Mouse (Mus musculus) frontal cortex, postnatal 10 days (tissue): ENCODE data around the gene Pcsk4.
"Not testable (repeated sequence)": the region's sequence is repeated elsewhere in the genome, so short reads cannot be mapped to it uniquely, and the experiment has no call there.

Experiments
- DNase-seq, 2 experiments: peaks; one replicate each; pipeline ENCODE4 v3.0.0; 2022; ENCODE audit warnings: low spot score in 2 of 2, mixed read lengths in 1 of 2

The Pcsk4 gene

DNA sequence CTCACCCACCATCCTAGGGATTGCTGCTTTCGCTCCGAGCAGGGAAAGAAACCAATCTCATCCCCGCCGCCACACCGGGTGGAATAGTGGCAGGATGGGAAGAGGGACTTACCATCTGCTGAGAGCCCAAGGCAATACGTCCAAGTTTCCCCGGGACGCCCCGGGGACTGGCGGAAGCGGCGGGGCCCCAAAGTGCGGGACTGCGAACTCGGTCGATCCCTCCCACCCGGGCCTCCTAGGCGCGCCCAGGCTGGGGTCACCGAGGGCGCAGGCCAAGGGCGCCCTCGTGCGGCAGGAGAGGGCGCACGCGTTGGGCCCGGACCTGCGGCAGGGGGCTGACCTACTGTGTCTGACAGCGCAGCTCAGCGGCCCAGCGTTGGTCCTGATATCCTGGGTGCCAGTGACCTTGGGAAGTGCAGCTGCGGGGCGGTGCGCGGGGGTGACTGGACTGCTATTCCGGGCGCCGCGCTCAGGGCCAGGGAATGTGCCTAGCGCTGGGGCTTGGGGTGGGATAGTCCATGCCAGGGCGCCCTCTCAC lies 19.0 kb upstream of the Pcsk4 start, which contains the start of gene Adamtsl5:
TSS of gene Adamtsl5 (minus strand) at position 169 of the 538 bp plus-strand sequence.
- DNase-seq, result no peak

DNA sequence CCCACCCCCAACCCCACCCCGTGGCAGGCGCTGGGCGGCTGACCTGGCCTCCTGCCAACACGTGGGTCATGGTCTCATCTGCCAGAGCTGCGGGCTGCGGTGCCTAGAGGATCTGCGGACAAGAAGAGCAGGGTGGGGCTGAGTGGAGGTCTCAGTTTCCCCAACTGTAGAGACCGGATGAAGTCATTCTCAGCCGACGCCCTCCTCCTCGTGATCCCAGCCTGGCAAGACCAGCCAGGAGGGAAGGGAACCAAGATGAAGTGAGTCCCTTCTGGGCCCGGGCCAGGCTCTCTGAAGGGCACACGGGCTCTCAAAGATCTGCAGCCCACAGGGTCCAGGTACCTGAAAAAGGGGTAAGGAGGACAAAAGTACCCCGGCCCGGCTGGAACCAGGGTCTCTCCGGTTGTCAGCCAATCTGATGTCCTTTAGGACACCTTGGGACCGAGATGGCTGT lies 18.2 kb upstream of the Pcsk4 start:
- no peak for DNase-seq

DNA sequence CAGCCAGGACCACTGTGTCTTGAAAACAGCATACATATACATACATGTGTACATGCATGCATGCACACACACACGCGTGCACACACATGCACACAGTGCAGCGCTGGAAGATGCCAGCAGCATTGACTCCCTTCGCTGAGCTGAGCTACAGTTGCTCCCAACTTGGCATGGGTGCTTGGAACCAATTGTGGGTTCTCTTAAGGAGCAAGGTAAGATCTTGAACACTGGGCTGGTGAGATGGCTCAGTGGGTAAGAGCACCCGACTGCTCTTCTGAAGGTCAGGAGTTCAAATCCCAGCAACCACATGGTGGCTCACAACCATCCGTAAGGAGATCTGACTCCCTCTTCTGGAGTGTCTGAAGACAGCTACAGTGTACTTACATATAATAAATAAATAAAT lies 16.6 kb upstream of the Pcsk4 start:
- DNase-seq, result not testable (repeated sequence)

DNA sequence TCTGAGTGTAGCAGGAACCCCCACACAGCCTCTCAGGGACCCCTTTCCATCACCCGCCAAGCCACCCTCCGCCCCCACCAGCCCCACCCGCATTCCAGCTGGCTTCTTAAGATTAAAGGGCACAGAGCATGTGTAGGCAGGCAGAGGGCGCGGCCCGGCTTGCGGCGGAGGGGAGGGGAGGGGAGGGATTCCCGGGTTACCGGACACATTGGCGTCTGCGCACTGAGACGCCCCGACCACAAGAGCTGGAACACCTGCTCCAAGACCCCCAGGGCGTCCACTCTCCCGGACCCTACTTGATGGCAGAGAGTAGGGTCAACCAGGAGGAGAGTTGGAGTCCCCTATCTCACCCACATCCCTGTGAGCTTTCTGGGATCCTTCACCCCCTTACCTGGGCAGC lies 15.8 kb upstream of the Pcsk4 start:
- DNase-seq, result no peak

DNA sequence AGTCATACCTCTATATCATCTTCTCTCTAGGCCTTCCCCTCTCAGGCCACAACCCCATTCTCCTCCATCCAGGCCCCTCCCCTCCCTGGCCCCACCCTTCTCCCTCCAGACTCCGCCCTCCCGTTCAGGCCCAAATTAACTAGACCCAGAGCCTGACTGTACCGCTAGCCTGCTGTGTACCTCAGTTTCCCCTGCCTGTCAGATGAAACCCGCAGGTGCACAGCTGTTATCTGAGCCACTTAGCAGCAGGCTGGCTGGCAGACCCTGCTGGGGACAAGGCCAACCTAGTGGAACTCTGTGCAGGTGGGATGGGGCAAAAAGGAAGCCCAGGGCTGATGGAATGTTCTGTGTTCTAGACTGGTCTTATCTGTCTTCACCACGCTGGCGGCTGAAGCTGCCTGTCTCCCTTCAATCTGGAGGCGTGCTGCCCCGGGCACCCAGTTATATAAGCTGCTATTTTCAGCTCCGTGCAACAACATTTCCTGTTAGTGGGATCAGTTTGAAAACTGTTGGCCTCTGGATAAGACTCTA lies 14.9 kb upstream of the Pcsk4 start:
- no peak for DNase-seq

DNA sequence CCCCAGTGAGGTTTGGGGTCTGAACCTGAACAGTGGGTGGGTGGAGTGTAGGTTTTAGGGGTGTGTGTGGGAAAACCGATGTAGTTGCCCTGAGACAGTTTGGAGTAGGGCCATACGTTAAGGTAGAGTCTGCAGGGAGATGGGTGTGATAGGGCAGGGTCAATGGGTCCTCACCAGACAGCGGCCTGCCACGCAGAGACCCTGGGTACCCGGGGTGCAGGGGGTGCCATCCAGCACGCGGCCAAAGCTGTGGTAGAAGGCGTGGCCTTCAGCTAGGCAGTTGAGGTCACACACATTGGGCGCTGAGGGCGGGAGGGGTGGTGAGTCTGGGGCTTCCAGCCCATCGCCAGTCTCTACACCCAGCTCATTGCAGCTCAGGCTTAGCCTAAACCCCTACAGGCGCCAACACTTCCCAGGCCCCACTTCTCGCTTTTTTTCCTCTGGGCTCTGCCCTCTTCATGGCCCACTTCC lies 14.2 kb upstream of the Pcsk4 start:
- DNase-seq, result no peak

DNA sequence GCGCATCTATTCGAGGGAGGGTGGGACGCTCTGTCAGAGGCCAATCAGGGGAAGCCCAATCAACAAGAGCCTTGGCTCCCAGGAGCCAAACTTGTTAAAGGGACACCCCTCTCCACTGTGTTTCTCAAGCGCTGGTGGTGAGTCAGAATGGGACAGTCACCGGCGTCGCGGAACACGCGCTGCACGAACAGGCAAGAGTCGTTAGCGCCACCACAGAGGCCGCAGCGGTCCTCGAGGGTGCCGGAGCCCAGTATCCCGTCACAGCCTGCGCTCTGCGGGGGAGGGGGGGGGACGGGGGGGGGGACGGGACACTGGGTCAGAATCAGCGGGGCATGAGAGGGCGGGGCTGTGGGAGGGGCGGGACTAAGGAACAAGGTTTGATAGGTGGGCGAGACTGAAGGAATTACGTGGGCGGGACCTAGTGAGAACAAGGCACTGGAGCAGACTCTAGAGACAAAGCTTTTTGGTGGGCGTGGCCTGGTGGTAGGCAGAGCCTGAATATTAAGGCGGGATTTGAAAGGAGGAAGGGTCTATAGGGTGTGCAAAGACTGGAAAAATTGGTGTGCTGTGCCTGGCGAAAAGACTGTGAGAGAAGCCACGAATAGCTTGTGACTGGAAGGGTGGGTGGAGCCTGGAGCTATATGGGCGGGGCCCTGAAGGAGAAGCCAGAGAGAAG lies 13.6 kb upstream of the Pcsk4 start:
- DNase-seq, result no peak

DNA sequence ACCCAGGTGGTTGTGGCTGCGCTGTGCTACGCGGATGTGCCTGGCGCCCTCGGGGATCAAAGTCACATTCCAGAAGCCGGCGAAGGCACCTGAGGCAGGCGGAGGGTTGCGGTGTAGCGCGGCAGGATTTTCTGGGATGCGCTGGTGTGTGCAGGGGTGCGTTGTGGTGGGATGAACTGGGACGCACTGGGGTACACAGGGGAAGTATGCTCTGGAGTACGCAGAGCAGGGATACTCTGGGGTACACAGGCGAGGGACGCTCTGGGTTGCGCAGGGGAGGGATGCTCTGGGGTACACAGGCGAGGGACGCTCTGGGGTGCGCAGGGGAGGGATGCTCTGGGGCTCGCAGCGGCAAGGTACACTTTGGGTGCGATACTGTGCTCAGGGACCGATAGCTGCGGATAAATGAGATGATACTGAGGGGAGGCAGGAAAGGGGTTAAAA lies 13.0 kb upstream of the Pcsk4 start:
- DNase-seq, result no peak

DNA sequence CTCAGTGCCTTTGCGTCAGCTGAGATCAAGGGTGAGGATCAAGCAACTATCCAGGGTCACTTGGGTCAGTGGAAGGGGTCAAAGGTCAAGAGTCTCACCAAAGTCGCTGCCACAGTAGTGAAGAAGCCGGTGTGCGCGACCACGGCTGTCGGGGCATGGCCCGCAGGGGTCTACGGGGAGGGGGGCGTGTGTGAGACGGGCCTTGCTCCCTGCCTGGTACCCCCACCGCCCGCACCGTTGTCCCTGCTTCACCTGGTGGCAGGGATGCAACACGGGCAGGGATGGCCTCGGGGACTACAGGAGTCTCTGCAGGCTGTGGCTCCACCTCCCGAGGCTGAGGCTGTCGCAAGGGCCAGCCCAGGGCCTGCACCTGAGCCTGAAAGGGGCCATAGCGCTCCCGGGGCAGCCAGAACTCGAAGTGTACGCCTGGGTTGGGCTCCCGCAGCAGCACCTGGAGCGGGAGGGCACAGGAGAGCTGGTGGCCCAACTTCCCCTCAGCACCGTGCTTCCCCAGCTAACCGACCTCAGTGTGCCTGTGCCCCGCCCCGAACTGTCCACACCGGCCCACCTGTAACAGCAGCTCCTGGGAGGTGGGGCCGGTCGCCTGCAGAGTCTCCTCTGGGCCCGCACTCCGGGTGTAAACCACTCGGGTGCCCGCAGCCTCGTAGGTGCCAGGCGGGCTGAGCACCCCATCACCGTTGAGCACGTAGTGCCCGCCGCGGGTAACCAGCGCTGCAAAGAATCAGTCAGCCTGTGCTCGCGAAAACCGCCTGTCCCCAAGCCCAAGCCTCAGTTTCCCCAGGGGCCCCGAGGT lies 12.4 kb upstream of the Pcsk4 start:
- no peak for DNase-seq

DNA sequence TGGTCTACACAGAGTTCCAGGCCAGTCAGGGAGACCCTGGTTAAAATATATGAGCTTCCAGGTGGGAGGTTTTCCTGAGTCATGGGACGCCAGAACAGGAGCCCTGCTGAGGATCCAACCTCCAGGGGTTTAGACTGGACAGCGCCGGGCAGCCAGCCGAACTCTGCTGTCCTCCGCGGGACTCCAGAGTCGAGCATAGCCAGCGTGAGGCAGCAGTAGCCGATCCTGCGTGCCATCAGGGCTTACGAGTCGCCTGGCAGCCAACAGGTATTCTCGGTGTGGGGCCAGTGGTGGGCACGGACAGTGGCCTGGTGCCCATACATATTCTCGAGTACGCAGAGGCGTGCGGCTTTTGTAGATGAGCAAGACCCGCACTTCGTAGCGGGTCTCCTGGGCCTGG lies 11.7 kb upstream of the Pcsk4 start:
- no peak for DNase-seq

DNA sequence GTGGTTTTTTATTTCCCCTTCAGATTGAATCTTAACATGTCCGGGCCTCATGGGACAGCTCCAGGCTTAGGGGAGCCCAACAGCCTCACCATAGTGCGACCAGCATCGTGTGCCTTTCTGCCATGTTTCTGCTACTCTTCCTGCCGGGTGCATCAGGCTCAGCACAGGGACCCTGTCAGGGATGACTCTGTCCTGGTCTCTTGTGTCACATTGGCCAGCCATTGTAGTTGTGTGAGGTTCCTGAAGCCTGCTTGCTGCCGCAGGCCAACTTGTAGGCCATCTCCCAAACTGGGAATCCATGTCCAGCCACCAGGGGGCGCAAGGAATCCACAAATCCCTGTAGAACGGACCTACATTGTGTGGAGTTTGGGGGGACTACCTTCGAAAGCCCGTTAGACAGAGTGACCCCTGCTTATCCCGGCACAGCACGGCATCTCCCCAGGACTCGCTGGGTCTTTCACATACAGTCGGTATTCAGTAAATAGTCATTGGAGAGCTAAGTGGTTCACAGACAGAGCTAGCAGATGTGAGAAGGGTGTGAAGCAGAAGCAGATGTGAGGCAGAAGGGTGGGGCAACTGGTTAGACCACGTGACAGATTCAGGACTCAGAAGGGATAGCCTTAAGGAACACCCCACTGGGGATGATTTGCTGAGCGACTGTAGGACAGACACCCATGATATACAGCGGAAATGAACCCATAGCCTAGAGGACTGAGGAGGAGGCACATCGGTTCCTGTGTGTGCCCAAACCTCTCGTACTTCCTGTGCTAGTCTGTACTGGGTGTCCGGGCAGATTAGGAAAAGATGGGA lies 10.8 kb upstream of the Pcsk4 start:
- peak in 1 of 2 experiments; percentile 78 for DNase-seq

DNA sequence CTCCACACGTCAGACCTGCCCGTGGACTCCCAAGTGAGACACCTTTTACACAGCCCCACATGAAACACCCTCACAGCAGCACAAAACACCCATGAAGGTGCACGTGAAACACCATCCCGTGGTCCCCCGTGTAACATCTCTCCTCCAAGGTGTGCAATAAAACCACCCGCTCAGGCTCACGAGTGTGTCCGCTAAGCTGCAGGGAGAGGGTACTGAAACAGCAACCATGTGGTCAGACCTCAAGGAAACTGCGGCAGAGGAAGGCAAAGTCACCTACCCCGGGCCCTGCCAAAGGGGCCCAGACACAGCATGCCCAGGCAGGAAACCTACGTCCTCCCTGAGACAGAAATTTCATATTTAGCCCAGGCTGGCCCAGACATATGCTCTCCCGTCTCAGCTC lies 7.0 kb upstream of the Pcsk4 start:
- DNase-seq, result no peak

DNA sequence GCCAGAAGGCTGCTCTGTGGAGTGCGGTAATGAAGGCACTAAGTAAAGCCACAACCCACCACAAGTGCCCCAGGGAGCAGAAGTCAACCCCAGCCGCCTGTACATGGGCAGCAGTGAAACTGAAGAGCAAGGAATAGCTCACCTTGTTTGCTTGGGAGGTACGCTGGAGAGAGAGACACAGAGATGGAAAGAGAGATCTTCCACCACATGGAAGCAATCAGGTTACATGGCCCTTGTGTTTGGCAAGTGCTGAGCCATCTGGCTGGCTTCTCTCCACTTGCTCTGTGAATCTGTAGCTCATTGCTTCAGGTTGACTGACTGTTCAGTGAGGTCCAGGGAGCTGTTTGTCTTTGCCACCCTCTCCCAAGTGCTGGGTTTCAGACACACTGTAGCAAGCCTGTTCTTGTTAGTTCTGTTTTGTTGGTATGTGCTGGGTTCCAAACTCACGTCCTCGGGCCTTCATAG lies 3.3 kb upstream of the Pcsk4 start:
- no peak for DNase-seq

DNA sequence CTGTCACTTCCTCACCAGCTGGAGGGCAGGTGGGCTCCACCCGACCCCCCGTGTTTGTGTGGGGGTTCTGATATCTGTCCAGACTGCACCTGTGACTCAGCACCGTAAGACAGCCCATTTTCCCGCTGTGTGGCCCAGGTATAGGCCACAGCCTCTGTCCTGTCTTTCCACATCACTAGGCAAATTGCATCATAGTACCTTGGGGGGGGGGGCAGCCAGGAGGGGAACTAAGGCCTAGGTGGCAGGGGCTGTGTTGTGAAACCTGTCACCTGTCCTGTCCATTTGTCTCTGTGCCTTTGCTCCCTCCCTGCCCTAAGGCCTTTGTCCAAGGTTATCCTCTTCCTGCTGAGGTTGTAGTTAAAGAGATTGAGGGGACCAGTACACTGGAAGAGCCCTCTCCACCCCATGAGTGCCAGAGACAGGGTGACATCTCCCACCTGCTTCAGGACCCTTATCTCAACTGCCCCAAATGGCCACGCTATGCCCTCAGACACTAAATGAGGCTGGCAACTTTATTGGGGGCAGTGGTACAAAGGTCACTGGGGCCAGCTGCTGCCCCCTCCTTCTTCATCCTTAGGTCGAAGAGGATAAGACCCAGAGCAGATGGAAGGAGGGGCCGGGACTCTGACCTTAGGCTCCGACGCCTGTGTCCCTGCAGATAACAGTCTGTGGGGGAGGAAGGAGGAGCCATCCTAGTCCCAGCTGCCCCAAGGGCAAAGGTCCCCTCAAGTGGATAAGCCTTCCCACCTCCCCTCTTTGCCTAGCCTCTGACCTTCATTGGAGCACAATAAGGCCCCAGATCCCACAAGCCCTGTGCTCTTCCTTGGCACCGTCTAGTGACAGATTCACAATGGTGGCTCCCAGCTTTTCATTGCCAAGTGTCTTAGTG lies 2.6 kb upstream of the Pcsk4 start:
- no peak for DNase-seq

DNA sequence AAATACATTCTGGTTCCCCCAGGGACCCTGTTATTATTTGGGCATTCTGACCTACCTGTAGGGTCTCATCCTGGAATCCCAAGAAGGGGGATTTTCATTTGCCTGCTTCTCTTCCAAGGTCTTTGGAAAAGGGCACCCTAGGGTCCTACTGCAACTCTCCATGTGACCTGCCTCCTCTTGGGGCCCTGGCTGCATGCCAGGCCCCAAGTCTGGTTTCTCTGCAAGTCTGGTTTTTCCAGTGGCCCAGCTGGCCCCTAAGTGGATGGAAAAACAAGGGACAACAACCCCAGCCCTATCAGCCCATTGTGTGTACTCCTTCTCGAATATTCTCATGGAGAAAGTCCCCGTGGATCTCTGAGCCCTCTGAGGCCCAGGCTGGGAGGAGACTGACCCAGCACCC lies 1.6 kb upstream of the Pcsk4 start:
- DNase-seq, result no peak

DNA sequence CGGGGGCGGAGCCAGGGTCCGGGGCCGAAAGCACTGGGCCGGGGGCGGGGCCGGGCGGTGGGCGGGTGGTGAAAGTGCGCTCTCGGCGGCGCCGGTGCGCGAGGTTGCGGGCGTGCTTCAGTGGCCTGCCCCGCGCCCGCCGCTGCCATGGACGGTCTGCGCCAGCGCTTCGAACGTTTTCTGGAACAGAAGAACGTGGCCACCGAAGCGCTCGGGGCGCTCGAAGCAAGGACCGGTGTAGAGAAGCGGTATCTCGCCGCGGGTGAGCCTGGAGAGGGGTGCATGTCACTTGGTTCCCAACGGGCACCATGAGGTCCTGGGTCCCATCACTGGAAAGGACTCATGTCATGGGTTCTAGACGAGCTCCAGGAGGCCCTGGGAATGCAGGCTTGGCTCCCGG lies 786 bp upstream of the Pcsk4 start:
- no peak for DNase-seq

DNA sequence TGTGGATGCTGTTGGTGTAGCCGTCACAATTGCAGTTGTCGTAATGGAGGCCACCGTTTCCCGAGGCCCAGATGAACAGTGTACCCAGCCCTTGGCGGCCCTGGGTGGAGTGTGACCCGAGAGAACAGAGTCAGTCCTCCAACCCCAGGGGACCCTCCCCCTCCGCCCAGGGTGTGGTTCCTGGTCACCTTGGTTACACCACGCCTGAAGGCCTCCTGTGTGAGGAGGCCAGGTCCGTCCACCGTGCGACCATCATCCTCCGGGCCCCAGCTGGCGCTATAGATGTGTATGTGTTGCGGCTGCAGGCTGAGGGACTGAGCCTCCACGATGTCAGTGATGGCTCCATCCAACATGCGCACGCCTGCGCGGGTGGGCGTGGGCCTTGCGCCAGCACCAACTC lies 4.3 kb downstream of the Pcsk4 start:
- no peak for DNase-seq

DNA sequence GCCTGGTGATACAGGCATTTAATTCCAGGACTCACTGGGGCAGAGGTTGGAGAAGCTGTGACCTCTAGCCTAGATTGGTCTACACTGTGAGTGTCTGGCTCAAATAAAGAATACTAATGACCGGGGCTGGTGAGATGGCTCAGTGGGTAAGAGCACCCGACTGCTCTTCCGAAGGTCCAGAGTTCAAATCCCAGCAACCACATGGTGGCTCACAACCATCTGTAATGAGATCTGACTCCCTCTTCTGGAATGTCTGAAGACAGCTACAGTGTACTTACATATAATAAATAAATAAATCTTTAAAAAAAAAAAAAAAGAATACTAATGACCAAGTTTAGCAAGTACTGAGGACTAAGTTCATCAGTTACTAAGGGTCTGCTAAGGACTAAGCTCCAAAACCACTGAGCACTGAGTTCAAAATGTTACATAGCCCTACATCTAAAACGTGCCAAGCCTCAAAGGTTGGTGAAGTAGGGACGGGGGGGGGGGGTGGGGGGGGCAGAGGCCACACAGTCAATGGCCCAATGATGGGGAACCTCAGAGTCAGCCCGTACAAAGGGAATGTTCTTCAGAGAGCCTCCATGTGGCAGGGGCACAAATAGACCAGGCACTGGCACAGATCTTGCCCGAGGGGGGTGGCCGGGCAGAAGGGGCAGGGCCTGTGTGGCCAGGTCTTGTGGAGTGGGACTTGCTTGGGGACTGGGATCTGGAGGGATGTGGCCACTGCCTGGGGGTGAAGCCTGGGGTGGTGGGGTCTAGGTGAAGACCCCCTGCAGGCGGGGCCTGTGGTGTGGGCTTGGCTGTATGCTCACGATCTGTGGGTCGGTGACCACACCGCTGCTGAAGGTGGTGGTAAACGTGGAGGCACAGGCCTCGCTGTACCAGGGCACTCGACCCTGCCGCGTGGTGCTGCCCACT lies 4.9 kb downstream of the Pcsk4 start:
- DNase-seq, result no peak
